Mouse (Mus musculus) mammary gland, adult 2 months (tissue): Measurements from ENCODE around the gene Fhdc1. TPM values are rescaled to one million over a fixed set of nuclear protein-coding genes. Genes with fewer than 3 reads are reported as not detected.

ENCODE experiments used
- polyA plus RNA-seq: library from polyadenylated mRNA; depleted of rRNA; stranded (reverse); fragments of >200 nt; gene quantifications from 2 replicates; pipeline ENCODE4 v1.2.3, GENCODE M21; 2012; ENCODE audit warnings: low replicate concordance; rRNA removed

Fhdc1 gene
- polyA plus RNA-seq = 2.7 and 3.1 TPM in 2 replicates

DNA sequence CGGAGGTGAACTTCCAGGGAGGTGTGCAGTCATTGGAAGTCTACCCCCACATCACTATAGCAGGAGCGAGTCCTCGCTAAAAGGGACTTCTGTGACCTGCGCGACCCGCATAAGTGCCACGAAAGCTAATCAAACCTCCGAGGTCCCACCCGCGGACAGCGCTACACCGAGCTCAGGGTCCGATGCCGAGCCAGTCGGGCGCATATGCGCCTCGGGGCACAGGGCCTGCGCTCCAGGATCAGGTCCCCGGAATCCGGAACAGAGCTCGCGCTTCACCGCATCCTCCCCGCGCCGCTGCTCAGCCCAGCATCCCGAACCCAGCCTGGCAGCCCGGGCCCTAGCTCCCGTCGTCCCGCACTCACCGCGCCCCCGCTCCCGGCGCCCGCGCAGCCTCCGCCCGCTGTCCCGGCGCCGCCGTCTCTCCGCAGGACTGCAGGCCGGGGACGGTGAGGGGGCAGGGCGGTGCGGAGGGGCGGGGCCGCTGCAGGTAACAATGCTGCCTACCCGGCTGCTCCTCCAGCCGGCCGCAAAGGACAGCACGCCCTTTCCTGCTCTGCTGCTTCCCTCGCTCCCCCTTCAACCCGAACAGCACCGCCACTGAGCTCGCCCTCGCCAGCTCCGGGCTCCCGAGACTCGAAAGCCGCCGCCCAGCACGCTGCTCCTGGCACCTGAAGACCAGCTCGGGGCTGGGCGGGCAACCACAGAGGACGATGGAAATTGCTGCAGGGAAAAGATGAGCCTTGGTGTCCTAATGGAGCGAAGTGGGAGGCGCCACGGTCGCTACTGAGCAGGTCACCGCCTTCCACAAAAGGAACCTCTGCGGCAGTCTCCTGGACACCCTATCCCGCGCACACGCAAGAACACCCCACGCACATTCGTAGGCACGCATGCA lies at the start of gene Fhdc1:
TSS of gene Fhdc1 (minus strand) at position 424 of the 892 bp plus-strand sequence.

Other genes starting within 250 kb of the Fhdc1 start
- gene Trim2, start 173.6 kb downstream of the Fhdc1 start, polyA plus RNA-seq = 12.3 and 24.9 TPM in 2 replicates
- gene Arfip1, start 102.2 kb upstream of the Fhdc1 start, polyA plus RNA-seq = 7.0 and 12.4 TPM in 2 replicates
- 0.04 TPM in 1 of 2 replicates, not detected in the other for gene Tigd4, start 113.1 kb upstream of the Fhdc1 start, polyA plus RNA-seq
- 4.8 and 7.9 TPM in 2 replicates for gene Tmem154, start 185.8 kb upstream of the Fhdc1 start, polyA plus RNA-seq